Mouse (Mus musculus) MEL-GATA-1-ER (cell line): Measurements from ENCODE around the gene Gm29276.
"Not testable (repeated sequence)": the region's sequence is repeated elsewhere in the genome, so short reads cannot be mapped to it uniquely, and the experiment has no call there.

ENCODE experiments used
- DNase-seq: peaks from one replicate; pipeline ENCODE4 v3.0.0-alpha.2; 2012; ENCODE audit warnings: low read depth; ENCODE audit errors: extremely low read depth

Gm29276 gene

GRCm38 (mm10) chrY:42582150-42582549 is at the start of gene Gm29276:
Gene Gm29276 (minus strand): TSS chrY:42582250.
- not testable (repeated sequence) for DNase-seq
